Mouse (Mus musculus) lung, postnatal 0 days (tissue): Measurements from ENCODE around the gene Hc. TPM values are rescaled to one million over a fixed set of nuclear protein-coding genes. Genes with fewer than 3 reads are reported as not detected.
A peak's percentile ranks its signal among the peaks of the same experiment; 100 is the strongest.

Experiments
- ATAC-seq: fragments of 200-750 bp; cut with Nextera tagmentation; 2 replicates; pipeline ENCODE4 v1.8.0; 2017; ENCODE audit warnings: moderate library complexity
- DNase-seq: peaks from one replicate; pipeline ENCODE4 v3.0.0-alpha.2; 2016; ENCODE audit warnings: low spot score
- H3K27ac ChIP-seq: fragments of 300-500 bp; sonication (generic); 2 replicates; pipeline ENCODE4 v1.5.1; 2014; ENCODE audit warnings: antibody characterized with exemption, mild to moderate bottlenecking, low read length, mixed read lengths
- H3K27me3 ChIP-seq: fragments of 300-500 bp; sonication (generic); replicated peaks from 2 replicates; pipeline ENCODE4 v1.6.1; 2014; ENCODE audit warnings: low read length, mixed read lengths; ENCODE audit not compliant: insufficient read depth
- H3K36me3 ChIP-seq: fragments of 300-500 bp; sonication (generic); 2 replicates; pipeline ENCODE4 v1.6.1; 2014; ENCODE audit warnings: low read length, mixed read lengths; ENCODE audit not compliant: insufficient read depth
- H3K4me1 ChIP-seq: fragments of 300-500 bp; sonication (generic); 2 replicates; pipeline ENCODE4 v1.6.1; 2014; ENCODE audit warnings: antibody characterized with exemption, low read depth, low read length, mixed read lengths; ENCODE audit not compliant: insufficient read depth
- H3K4me2 ChIP-seq: fragments of 300-500 bp; sonication (generic); replicated peaks from 2 replicates; pipeline ENCODE4 v1.6.1; 2014; ENCODE audit warnings: low read depth, mild to moderate bottlenecking, low read length, moderate library complexity, mixed read lengths
- H3K4me3 ChIP-seq: fragments of 300-500 bp; sonication (generic); 2 replicates; pipeline ENCODE4 v1.5.1; 2014; ENCODE audit warnings: low read depth, low read length
- H3K9ac ChIP-seq: fragments of 300-500 bp; sonication (generic); replicated peaks from 2 replicates; pipeline ENCODE4 v1.6.1; 2014; ENCODE audit warnings: low read depth, mild to moderate bottlenecking
- H3K9me3 ChIP-seq: fragments of 300-500 bp; sonication (generic); 2 replicates; pipeline ENCODE4 v1.6.1; 2016; ENCODE audit warnings: low read length, mixed read lengths
- CTCF ChIP-seq: IDR thresholded peaks from 2 replicates; pipeline ENCODE4 v1.5.1; 2016; ENCODE audit warnings: antibody characterized with exemption, mild to moderate bottlenecking
- EP300 ChIP-seq: IDR thresholded peaks from 2 replicates; pipeline ENCODE4 v1.6.1; 2016; ENCODE audit warnings: antibody characterized with exemption, mild to moderate bottlenecking, control low read depth
- WGBS: fragments of 180-500 bp; shearing (Covaris S2); extraction: QIAGEN DNeasy Blood & Tissue Kit; methylation state at CpG from one replicate; pipeline ENCODE4 v1.1.7; 2014; 5-methylcytosine and 5-hydroxymethylcytosine counted together
- polyA plus RNA-seq: library from polyadenylated mRNA; unstranded; fragments of >200 nt; fragmentation: Nextera tagmentation; extraction: Ambion mirVana; gene quantifications from 2 replicates; pipeline ENCODE4 v1.2.1, GENCODE M21; 2015

Hc gene
- polyA plus RNA-seq, 1 experiment from 2014 or later: 149 TPM

DNA sequence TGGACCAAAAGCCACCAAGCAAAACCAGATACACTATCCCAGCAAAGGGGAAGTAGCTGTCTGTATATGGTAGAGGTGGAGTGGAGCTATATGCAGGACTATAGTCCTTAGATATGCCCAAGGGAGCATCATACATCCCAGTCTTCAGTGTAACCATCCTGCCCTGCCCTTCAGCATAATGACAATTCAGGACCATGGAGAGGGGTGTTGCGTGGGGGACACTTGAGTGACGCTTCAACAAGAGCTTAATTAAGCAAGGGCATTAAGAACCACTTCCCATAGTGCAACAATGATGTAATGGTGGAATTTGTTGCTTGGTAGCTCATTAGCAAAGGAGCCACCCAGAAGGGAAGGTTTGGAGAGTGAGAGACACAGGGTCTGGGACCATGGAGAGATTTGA lies 112.6 kb downstream of the Hc start:
- Histone ChIP-seq H3K27ac (no peak overlapping the region), H3K4me3 (no peak overlapping the region), H3K4me1 (no peaks in the 10 kb centered on the region), H3K27me3 (no peaks in the 10 kb centered on the region), H3K9ac (no peak overlapping the region), H3K4me2 (no peak overlapping the region), H3K36me3 (no peaks in the 10 kb centered on the region), H3K9me3 (no peaks in the 10 kb centered on the region)
- DNase-seq (no peak), ATAC-seq (no peak)
- WGBS: 15% methylated on average over 2 of the region's 2 CpGs
- TF ChIP-seq CTCF: no peak
- TF ChIP-seq EP300: no peak

DNA sequence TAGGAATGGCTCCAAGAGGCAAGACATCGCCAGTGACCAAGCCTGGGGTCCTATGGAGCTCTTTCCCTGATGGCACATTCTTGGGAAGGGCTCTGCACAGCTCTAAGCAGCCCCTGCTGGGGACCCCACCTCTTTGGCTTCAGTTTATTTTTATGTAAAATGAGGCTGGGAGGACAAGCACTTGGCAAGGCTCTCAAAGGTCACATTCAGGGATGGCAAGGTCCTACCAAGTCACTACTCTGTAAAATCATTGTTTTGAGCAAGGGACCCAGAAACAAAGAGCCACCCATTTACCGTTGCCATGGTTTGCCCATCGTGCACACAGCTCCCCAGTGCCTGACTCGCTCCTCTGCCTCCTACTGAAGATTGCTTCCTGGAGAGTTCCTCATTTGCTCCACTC lies 115.2 kb downstream of the Hc start:
- Histone ChIP-seq H3K36me3 (no peaks in the 10 kb centered on the region), H3K4me2 (no peak overlapping the region), H3K9me3 (no peaks in the 10 kb centered on the region), H3K4me3 (no peak overlapping the region), H3K9ac (no peak overlapping the region), H3K27ac (no peak overlapping the region), H3K27me3 (no peaks in the 10 kb centered on the region), H3K4me1 (no peaks in the 10 kb centered on the region)
- TF ChIP-seq EP300 (no peak), CTCF (no peak)
- WGBS: 72% methylated on average over 4 of the region's 4 CpGs
- DNase-seq: no peak
- no peak for ATAC-seq

DNA sequence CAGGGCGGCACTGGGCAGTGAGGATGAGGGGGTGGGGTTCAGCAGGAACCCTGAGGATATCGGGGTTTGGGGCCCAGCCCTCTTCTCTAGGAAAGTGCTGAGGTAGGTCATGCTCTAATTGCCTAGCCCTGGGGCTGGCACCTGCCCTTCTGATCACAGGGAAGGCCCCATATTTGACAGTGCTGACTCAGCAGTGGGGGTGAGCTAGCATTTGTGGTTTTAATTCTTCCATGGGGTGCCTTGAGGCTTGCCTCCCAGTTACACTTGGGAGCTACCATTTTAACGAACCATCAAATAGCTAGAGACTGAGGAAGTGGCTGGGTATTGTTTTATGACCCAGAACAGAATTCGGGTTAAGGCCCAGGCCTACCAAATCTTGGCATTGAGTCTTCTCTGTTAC lies 115.7 kb downstream of the Hc start:
- ATAC-seq (no peak), DNase-seq (no peak)
- WGBS: 77% methylated on average over 4 of the region's 4 CpGs
- no peaks in the 10 kb centered on the region for H3K9me3 ChIP-seq
- no peaks in the 10 kb centered on the region for H3K27me3 ChIP-seq
- no peak overlapping the region for H3K27ac ChIP-seq
- no peaks in the 10 kb centered on the region for H3K4me1 ChIP-seq
- no peak overlapping the region for H3K4me3 ChIP-seq
- H3K9ac ChIP-seq: no peak overlapping the region
- H3K4me2 ChIP-seq: no peak overlapping the region
- TF ChIP-seq CTCF (no peak), EP300 (no peak)
- H3K36me3 ChIP-seq: no peaks in the 10 kb centered on the region

DNA sequence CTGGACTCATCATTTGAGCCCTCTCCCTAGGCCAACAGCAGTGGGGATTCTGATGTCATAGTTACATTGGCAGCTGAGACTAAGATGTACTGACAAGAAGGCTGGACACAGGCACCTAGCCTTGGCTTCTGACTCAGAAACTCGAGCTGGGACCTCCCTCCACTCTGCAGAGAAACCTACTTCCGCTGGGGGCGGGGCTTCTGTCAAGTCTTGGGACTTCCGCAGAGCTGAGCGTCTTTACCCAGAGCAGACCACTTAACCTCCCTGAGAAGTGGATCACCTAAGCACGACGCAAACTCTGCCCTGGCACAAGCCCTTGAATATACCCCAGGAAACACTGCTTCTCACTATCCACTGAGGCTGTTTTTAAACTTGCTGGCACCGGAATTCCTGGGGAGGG lies 116.5 kb downstream of the Hc start:
- 10% methylated on average over 8 of the region's 8 CpGs for whole genome bisulfite sequencing
- peak; percentile 85 for ATAC-seq
- Histone ChIP-seq H3K4me1 (no peaks in the 10 kb centered on the region), H3K4me3 (no peak overlapping the region), H3K9ac (no peak overlapping the region), H3K27ac (no peak overlapping the region), H3K27me3 (no peaks in the 10 kb centered on the region), H3K36me3 (no peaks in the 10 kb centered on the region), H3K4me2 (peak overlapping the region; percentile 40), H3K9me3 (no peaks in the 10 kb centered on the region)
- peak; percentile 84 for DNase-seq
- TF ChIP-seq EP300: no peak
- no peak for TF ChIP-seq CTCF

DNA sequence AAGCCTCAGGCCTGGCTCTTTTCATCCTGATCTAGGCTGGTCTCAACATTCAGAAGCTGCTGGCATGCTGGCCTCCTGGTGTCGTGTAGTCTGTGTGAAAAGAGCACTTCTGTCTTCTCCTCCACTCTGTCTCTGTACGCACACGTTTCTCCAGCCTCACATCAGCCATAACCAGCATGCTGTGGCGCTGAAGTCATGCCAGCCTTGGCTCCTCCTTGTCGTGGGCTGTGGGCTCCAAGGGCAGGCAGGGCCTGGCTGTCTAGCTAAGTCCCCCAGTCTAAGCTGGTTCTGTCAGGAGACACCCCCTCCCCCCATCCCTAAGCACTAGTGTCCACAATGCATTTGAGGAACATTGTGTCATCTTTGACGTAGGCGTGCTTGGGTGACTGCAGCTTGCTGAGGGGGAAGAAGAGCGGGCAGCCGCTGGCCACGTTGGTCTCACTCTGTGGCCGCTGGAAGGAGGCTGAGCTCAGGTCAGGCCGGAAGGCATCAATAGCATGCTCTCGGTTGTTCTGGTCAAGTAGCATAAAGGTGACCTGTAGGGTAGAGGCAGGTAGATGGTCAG lies 117.6 kb downstream of the Hc start:
- no peaks in the 10 kb centered on the region; the same call in 1 of the 2 replicates for H3K4me1 ChIP-seq
- DNase-seq (no peak), ATAC-seq (no peak)
- WGBS: 70% methylated on average over 13 of the region's 13 CpGs
- H3K9ac ChIP-seq: no peak overlapping the region
- H3K4me2 ChIP-seq: no peak overlapping the region
- no peaks in the 10 kb centered on the region for H3K36me3 ChIP-seq
- no peak for TF ChIP-seq CTCF
- TF ChIP-seq EP300: no peak
- H3K27ac ChIP-seq: no peak overlapping the region
- H3K4me3 ChIP-seq: no peak overlapping the region
- H3K27me3 ChIP-seq: no peaks in the 10 kb centered on the region
- no peaks in the 10 kb centered on the region for H3K9me3 ChIP-seq

DNA sequence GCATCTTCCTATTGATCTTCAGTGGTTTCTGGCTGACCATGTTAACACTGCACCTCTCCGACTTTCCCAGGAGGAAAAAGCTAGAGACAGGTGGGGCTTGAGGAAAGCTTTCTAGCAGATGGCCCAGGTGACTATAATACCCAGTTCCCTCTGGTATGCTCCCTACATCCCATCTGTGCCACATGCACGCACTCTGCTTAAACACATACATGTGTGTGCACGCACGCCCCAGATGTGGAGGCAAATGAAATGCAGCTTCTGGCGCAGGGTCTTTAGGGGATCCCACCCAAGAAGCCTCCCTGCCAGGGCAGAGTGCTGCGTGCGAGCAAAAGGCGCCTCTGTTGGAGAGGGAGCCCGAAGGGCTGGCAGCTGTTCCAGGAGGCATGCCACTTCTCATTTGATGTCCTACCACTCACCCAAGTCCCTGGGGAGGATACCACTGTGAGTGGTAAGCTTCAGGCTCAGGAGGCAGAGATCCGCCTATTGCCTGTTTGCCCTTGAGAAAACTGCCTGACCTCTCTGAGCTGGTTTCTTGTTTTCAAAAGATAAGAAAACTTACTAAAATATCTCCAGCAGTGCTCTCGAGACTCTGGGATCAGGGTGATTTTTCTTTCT lies 120.1 kb downstream of the Hc start:
- no peaks in the 10 kb centered on the region for H3K9me3 ChIP-seq
- DNase-seq: no peak
- H3K27me3 ChIP-seq: no peaks in the 10 kb centered on the region
- WGBS: 66% methylated on average over 11 of the region's 11 CpGs
- H3K4me1 ChIP-seq: no peaks in the 10 kb centered on the region; the same call in 1 of the 2 replicates
- no peak overlapping the region for H3K4me3 ChIP-seq
- H3K9ac ChIP-seq: no peak overlapping the region
- no peaks in the 10 kb centered on the region for H3K36me3 ChIP-seq
- no peak for ATAC-seq
- TF ChIP-seq CTCF (no peak), EP300 (no peak)
- H3K27ac ChIP-seq: no peak overlapping the region
- H3K4me2 ChIP-seq: no peak overlapping the region

DNA sequence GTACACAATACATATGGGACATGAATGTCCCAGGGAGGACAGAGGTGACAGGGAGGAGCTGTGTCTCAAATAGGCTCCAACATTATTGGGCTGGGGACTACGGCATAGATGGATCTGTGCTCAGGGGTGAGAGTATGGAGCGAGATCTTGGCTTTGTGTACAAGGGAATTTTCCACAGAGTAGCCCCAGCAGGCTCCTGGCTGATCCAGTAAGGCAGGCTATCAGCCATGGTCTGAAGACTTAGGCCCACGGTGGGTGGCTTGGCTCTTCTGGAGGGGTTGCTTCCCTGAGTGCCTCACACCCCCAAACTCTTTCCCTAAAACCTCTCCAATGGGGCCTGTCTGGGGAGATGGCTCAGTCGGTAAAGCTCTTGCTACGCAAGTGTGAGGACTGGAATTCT lies 121.0 kb downstream of the Hc start:
- H3K4me1 ChIP-seq: no peaks in the 10 kb centered on the region; the same call in 1 of the 2 replicates
- WGBS: 66% methylated on average over 5 of the region's 5 CpGs
- TF ChIP-seq CTCF (no peak), EP300 (no peak)

More for the DNA sequence above, 121.0 kb downstream of the Hc start:
- no peak overlapping the region for H3K27ac ChIP-seq
- H3K9me3 ChIP-seq: no peaks in the 10 kb centered on the region
- H3K4me2 ChIP-seq: no peak overlapping the region
- no peak overlapping the region for H3K9ac ChIP-seq
- H3K27me3 ChIP-seq: no peaks in the 10 kb centered on the region
- no peak overlapping the region for H3K4me3 ChIP-seq
- H3K36me3 ChIP-seq: no peaks in the 10 kb centered on the region
- DNase-seq (no peak), ATAC-seq (no peak)
